Mouse (Mus musculus) midbrain, embryonic 14.5 days (tissue): ENCODE results near the gene Clstn1. TPM values are rescaled to one million over a fixed set of nuclear protein-coding genes. Genes with fewer than 3 reads are reported as not detected.
A peak's percentile ranks its signal among the peaks of the same experiment; 100 is the strongest.

Experiments used
- ATAC-seq: fragments of 200-750 bp; cut with Nextera tagmentation; 2 replicates; pipeline ENCODE4 v1.8.0; 2017; ENCODE audit warnings: moderate number of reproducible peaks, moderate library complexity; ENCODE audit not compliant: low FRiP score, low TSS enrichment
- DNase-seq: peaks from one replicate; pipeline ENCODE4 v3.0.0-alpha.2; 2015
- H3K27ac ChIP-seq: fragments of 300-500 bp; sonication (generic); replicated peaks from 2 replicates; pipeline ENCODE4 v1.5.1; 2014; ENCODE audit warnings: mild to moderate bottlenecking, low read depth, low read length, moderate library complexity
- H3K27me3 ChIP-seq: fragments of 300-500 bp; sonication (generic); 2 replicates; pipeline ENCODE4 v1.6.1; 2014; ENCODE audit warnings: low read length, control low read depth, mixed read lengths; ENCODE audit not compliant: control insufficient read depth, insufficient read depth
- H3K36me3 ChIP-seq: fragments of 300-500 bp; sonication (generic); 2 replicates; pipeline ENCODE4 v1.6.1; 2014; ENCODE audit warnings: low read length, control low read depth; ENCODE audit not compliant: control insufficient read depth, insufficient read depth
- H3K4me1 ChIP-seq: fragments of 300-500 bp; sonication (generic); 2 replicates; pipeline ENCODE4 v1.6.1; 2014; ENCODE audit warnings: mild to moderate bottlenecking, antibody characterized with exemption, low read length, control low read depth; ENCODE audit not compliant: control insufficient read depth, insufficient read depth
- H3K4me2 ChIP-seq: fragments of 300-500 bp; sonication (generic); 2 replicates; pipeline ENCODE4 v1.6.1; 2014; ENCODE audit warnings: mild to moderate bottlenecking, low read length, moderate library complexity
- H3K4me3 ChIP-seq: fragments of 300-500 bp; sonication (generic); replicated peaks from 2 replicates; pipeline ENCODE4 v1.5.1; 2014; ENCODE audit warnings: low read depth, low read length
- H3K9ac ChIP-seq: fragments of 300-500 bp; sonication (generic); replicated peaks from 2 replicates; pipeline ENCODE4 v1.6.1; 2014; ENCODE audit warnings: mild to moderate bottlenecking, low read length, moderate library complexity
- H3K9me3 ChIP-seq: fragments of 300-500 bp; sonication (generic); 2 replicates; pipeline ENCODE4 v1.6.1; 2016; ENCODE audit warnings: low read length, control low read depth, mixed read lengths; ENCODE audit not compliant: control insufficient read depth
- WGBS: fragments of 180-500 bp; shearing (Covaris S2); extraction: QIAGEN DNeasy Blood & Tissue Kit; methylation state at CpG from one replicate; pipeline ENCODE4 v1.1.7; 2014; 5-methylcytosine and 5-hydroxymethylcytosine counted together
- microRNA-seq: library from miRNA; unstranded; fragments of <30 nt; microRNA quantifications from one replicate; pipeline ENCODE4, GENCODE M21; 2016
- polyA plus RNA-seq: library from polyadenylated mRNA; unstranded; fragments of >200 nt; fragmentation: Nextera tagmentation; extraction: Ambion mirVana; gene quantifications from 2 replicates; pipeline ENCODE4 v1.2.1, GENCODE M21; 2014

Clstn1 gene
- polyA plus RNA-seq, 1 experiment from 2014 or later, result 104 TPM

- WGBS, result 93% methylated on average over 8 of the region's 8 CpGs
Observed at GRCm38 (mm10) chr4:149690828-149691280, 104.6 kb downstream of the Clstn1 start.

GRCm38 (mm10) chr4:149691368-149691767, 105.1 kb downstream of the Clstn1 start:
- Histone ChIP-seq H3K9me3 (no peaks in the 10 kb centered on the region), H3K4me1 (peaks cover 3% of the 10 kb centered on the region; the same call in 1 of the 2 replicates), H3K27ac (no peak overlapping the region), H3K4me3 (no peak overlapping the region), H3K9ac (no peak overlapping the region), H3K36me3 (no peaks in the 10 kb centered on the region), H3K27me3 (0 out of 2 replicates have a peak, but pooled peaks cover 3% of the 10 kb centered on the region), H3K4me2 (no peak overlapping the region)
- ATAC-seq, result no peak
- no peak for DNase-seq
- WGBS, result 86% methylated on average over 8 of the region's 8 CpGs

More at GRCm38 (mm10) chr4:149690828-149691280, 104.6 kb downstream of the Clstn1 start:
- no peak overlapping the region for H3K9ac ChIP-seq
- no peak for ATAC-seq
- no peaks in the 10 kb centered on the region for H3K27me3 ChIP-seq
- no peaks in the 10 kb centered on the region for H3K4me1 ChIP-seq
- H3K9me3 ChIP-seq, result no peaks in the 10 kb centered on the region
- no peaks in the 10 kb centered on the region for H3K36me3 ChIP-seq
- no peak overlapping the region for H3K4me3 ChIP-seq
- no peak overlapping the region for H3K27ac ChIP-seq
- DNase-seq, result no peak
- no peak overlapping the region for H3K4me2 ChIP-seq

GRCm38 (mm10) chr4:149696189-149696971, 110.1 kb downstream of the Clstn1 start:
- H3K27me3 ChIP-seq, result peaks cover 18% of the 10 kb centered on the region
- H3K4me3 ChIP-seq, result no peak overlapping the region
- ATAC-seq (no peak), DNase-seq (peak; percentile 40)
- H3K9ac ChIP-seq, result no peak overlapping the region
- no peaks in the 10 kb centered on the region for H3K36me3 ChIP-seq
- WGBS, result 33% methylated on average over 16 of the region's 16 CpGs
- no peak overlapping the region for H3K4me2 ChIP-seq
- no peaks in the 10 kb centered on the region for H3K9me3 ChIP-seq
- peaks cover 11% of the 10 kb centered on the region; the same call in 1 of the 2 replicates for H3K4me1 ChIP-seq
- no peak overlapping the region for H3K27ac ChIP-seq

GRCm38 (mm10) chr4:149697506-149698196, 111.4 kb downstream of the Clstn1 start:
- 25% methylated on average over 15 of the region's 15 CpGs for WGBS
- peak overlapping the region; percentile 65 for H3K4me2 ChIP-seq
- ATAC-seq, result no peak
- H3K27ac ChIP-seq, result no peak overlapping the region
- H3K27me3 ChIP-seq, result peaks cover 18% of the 10 kb centered on the region
- H3K4me1 ChIP-seq, result peaks cover 11% of the 10 kb centered on the region; the same call in 1 of the 2 replicates
- H3K9ac ChIP-seq, result peak overlapping the region; percentile 48
- DNase-seq, result no peak
- peak overlapping the region; percentile 33 for H3K4me3 ChIP-seq
- no peaks in the 10 kb centered on the region for H3K9me3 ChIP-seq
- no peaks in the 10 kb centered on the region for H3K36me3 ChIP-seq

DNA sequence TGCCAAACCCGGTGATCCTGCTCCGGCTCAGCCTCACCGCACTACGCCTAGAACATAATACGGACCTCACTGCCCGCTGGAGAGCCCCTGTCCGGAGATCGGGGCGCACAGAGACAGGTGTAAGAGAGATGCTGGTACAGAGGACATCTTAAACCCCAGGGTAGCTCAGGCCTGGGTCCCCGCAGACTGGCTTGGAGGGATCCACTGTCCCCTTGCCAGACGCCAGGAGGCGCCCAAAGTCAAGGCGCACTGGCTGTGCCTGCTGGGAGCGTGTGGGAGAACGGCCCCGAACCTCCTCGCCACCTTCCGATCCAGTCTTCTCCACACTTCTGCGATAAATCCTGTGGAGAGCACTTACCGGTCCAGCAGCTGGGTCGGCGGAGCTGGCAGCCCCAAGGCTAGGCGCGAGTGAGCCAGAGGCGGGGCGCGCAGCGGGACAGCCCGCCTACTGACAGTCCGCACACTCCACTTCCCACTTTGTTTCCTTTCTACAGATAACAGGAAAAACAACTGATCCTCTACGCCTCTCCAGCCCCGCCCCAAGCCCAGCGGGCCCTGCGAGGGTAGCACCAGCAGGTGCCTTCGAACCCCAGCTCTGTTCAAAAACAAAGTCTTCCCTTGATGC, 112.0 kb downstream of the Clstn1 start:
- ATAC-seq (peak; percentile 57; the same call in 1 of the 2 replicates), DNase-seq (peak; percentile 77)
- Histone ChIP-seq H3K9ac (peak overlapping the region; percentile 48), H3K4me3 (peak overlapping the region; percentile 33), H3K36me3 (no peaks in the 10 kb centered on the region), H3K4me2 (peak overlapping the region; percentile 65), H3K9me3 (no peaks in the 10 kb centered on the region), H3K4me1 (peaks cover 11% of the 10 kb centered on the region; the same call in 1 of the 2 replicates), H3K27me3 (peaks cover 18% of the 10 kb centered on the region), H3K27ac (no peak overlapping the region)
- WGBS, result 1% methylated on average over 35 of the region's 35 CpGs

Small RNAs within 50 kb of the gene (microRNA-seq; reads per million reads assigned to microRNA genes)
- gene Mir5616, result not detected
- 1.2 reads per million for gene Mir7023

Other genes with a start within 250 kb of the Clstn1 start
- 56.8 and 59.1 TPM in 2 replicates for gene Ube4b, start 159.7 kb upstream of the Clstn1 start, polyA plus RNA-seq
- 0.50 TPM in 1 of 2 replicates, not detected in the other for gene Rbp7, start 131.5 kb upstream of the Clstn1 start, polyA plus RNA-seq
- gene Tmem274, start 109.1 kb upstream of the Clstn1 start, polyA plus RNA-seq, result not detected in 2 replicates
- gene Nmnat1, start 101.3 kb upstream of the Clstn1 start, polyA plus RNA-seq, result 5.6 and 9.4 TPM in 2 replicates
- 48.9 and 49.7 TPM in 2 replicates for gene Lzic, start 101.2 kb upstream of the Clstn1 start, polyA plus RNA-seq
- gene Ctnnbip1, start 68.2 kb upstream of the Clstn1 start, polyA plus RNA-seq, result 93.6 and 95.3 TPM in 2 replicates
- gene Pik3cd, start 116.1 kb downstream of the Clstn1 start, polyA plus RNA-seq, result 12.7 and 14.2 TPM in 2 replicates
- gene Tmem201, start 151.6 kb downstream of the Clstn1 start, polyA plus RNA-seq, result 30.8 and 36.2 TPM in 2 replicates
- 29.1 and 31.2 TPM in 2 replicates for gene Slc25a33, start 187.8 kb downstream of the Clstn1 start, polyA plus RNA-seq